Mouse (Mus musculus): ENCODE results near the gene Tigd3. TPM values are rescaled to one million over a fixed set of nuclear protein-coding genes. Genes with fewer than 3 reads are reported as not detected.

Tigd3 gene
- polyA plus RNA-seq, 1 experiment from 2014 or later: 7.5 TPM

DNA sequence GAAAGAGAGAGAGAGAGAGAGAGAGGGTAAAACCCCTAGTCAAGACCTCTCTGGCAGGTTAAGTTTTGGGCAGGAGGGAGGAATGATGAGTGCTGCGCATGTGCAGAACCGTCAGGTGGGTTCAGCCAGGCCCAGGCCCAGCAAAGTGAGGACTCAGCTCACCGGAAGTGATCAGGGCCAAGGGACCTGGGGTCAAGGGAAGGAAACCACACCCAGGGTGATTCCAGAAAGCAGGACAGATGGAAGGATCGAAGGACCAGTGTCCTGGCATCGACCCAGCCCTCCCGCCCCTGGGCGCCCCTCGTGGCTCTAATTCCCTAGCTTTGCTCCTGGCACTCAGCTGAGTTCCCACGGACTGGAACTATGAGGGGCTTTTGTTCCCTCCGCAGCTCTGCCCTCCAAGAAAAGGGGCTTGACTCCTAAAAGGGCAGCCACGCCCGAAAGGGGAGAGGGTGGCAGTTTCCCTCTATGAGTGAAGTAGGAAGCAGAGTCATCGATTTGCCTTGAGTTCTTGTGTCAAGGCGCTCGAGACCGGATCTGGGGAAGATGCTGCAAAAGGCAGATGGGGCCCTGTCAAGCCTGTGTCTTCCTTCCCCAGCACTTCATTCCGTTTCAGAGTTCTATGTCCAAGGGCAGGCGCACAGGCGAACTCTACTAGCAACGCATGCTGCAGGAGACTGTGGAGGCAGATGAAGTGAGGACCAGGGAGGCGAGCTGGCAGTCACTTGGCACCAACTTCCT is 43.3 kb upstream of the Tigd3 start:
- Histone ChIP-seq H3K27me3 (ENCODE audit: control insufficient read depth, insufficient read depth, low read length) (no peaks in the 10 kb centered on the region), H3K4me2 (replicated peaks; ENCODE audit: low read depth, low read length) (no peak overlapping the region), H3K4me1 (replicated peaks; ENCODE audit: control insufficient read depth, insufficient read depth, low read length) (peaks cover 4% of the 10 kb centered on the region; the same call in 1 of the 2 replicates), H3K9ac (ENCODE audit: low read depth, low read length) (0 out of 2 replicates have a peak overlapping the region, but pooled peaks have one; percentile 19), H3K27ac (ENCODE audit: low read depth, low read length) (no peak overlapping the region), H3K4me3 (ENCODE audit: low read depth, low read length) (no peak overlapping the region), H3K9me3 (ENCODE audit: control insufficient read depth, low read length) (no peaks in the 10 kb centered on the region), H3K36me3 (ENCODE audit: control insufficient read depth, insufficient read depth, low read length) (no peaks in the 10 kb centered on the region)
- no peak for DNase-seq (ENCODE audit: low spot score)
- WGBS: 70% methylated on average over 21 of the region's 21 CpGs
- no peak for ATAC-seq (ENCODE audit: low FRiP score)

DNA sequence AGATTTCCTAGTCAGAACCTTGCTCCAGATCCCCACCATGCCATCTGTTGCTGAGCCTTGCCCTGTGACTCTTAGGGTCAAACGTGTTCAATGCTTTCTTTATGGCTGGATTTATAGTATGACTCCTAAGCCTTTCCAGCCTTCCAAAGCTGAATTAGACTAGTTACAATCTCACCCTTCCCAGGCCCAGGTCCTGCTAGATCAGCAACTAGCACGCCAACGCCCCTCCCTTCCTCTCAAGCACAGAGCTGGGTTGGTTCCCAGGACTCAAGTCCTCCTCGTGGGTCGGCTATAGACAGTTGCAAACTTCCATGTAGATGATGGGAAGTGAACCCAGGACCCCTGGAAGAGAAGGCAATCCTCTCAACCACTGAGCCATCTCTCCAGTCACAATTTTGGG is 41.7 kb upstream of the Tigd3 start:
- Histone ChIP-seq H3K9me3 (ENCODE audit: control insufficient read depth, low read length) (no peaks in the 10 kb centered on the region), H3K27ac (ENCODE audit: low read depth, low read length) (no peak overlapping the region), H3K4me3 (ENCODE audit: low read depth, low read length) (no peak overlapping the region), H3K36me3 (ENCODE audit: control insufficient read depth, insufficient read depth, low read length) (no peaks in the 10 kb centered on the region), H3K9ac (ENCODE audit: low read depth, low read length) (no peak overlapping the region), H3K27me3 (ENCODE audit: control insufficient read depth, insufficient read depth, low read length) (no peaks in the 10 kb centered on the region), H3K4me1 (replicated peaks; ENCODE audit: control insufficient read depth, insufficient read depth, low read length) (peaks cover 4% of the 10 kb centered on the region; the same call in 1 of the 2 replicates), H3K4me2 (replicated peaks; ENCODE audit: low read depth, low read length) (no peak overlapping the region)
- ATAC-seq (ENCODE audit: low FRiP score) (no peak), DNase-seq (ENCODE audit: low spot score) (no peak)
- WGBS: 90% methylated on average over 5 of the region's 5 CpGs

DNA sequence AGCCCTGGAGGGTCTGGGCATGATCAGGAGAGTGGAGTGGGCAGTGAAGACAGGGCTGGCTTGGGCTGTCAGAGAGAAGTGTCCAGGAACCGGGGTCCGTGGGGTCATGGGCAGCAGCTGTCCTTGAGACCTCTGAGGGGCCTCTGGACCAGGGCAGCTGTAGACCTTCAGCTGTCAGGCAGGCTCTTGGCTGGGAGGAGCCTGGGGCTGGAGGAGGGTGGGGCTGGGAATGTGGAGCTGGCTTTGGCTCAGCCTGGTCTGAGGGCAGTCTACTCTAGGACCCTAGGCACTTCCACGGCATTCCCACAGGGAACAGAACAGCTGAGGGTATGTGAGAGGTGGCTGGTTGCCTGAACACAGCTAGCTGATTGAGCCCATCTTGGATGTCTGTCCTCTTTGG is 41.3 kb upstream of the Tigd3 start:
- 67% methylated on average over 3 of the region's 3 CpGs for WGBS
- Histone ChIP-seq H3K27me3 (ENCODE audit: control insufficient read depth, insufficient read depth, low read length) (no peaks in the 10 kb centered on the region), H3K4me3 (ENCODE audit: low read depth, low read length) (no peak overlapping the region), H3K4me2 (replicated peaks; ENCODE audit: low read depth, low read length) (no peak overlapping the region), H3K36me3 (ENCODE audit: control insufficient read depth, insufficient read depth, low read length) (no peaks in the 10 kb centered on the region), H3K27ac (ENCODE audit: low read depth, low read length) (no peak overlapping the region), H3K9me3 (ENCODE audit: control insufficient read depth, low read length) (no peaks in the 10 kb centered on the region), H3K4me1 (replicated peaks; ENCODE audit: control insufficient read depth, insufficient read depth, low read length) (peaks cover 4% of the 10 kb centered on the region; the same call in 1 of the 2 replicates), H3K9ac (ENCODE audit: low read depth, low read length) (no peak overlapping the region)
- ATAC-seq (ENCODE audit: low FRiP score): no peak
- DNase-seq (ENCODE audit: low spot score): no peak

DNA sequence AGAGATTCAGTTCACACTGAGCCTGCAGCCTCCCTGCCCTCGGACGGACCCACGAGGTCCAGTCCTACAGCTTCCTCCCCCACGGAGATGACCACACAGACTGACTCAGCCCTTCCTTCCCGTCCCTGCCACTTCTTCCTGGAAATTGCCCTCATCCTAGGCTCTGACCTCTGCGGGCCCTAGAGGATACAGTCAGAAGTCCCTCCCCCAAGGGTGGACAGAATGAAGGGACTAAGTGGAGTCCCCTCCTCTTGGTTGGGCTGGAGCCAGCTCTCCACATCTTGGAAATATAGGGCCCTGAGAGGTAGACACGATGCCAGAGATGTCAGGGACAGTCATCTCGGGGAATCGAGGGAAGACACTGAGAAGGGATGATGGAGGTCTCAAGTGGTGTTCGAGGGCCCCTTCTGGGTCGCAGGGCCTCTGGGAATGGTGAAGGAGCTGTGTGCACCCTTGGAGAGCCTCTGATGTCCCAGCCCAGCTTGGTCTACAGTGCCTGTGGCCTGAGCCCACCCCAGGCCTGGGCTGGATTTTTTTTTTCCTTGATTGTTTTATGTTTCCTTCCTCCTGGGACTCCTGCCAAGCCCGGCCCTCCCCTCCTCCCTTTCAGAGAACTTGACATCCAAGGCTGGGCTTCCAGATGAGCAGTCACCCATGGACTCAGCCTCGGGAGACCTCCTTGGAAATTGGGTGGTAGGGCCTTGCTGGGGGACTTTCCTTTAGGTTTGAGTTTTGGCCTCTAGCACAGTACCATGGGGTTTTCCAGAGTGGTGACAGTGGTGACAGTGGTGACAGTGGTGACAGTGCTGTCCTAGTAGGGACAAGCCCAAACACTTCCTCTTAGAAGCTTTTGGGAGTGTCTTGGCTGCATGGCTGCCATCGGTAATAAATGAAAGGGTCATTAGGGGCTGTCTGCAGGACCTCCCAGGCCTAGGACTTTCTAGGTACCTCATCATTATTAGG is 36.0 kb upstream of the Tigd3 start:
- 77% methylated on average over 14 of the region's 14 CpGs for WGBS
- H3K27ac ChIP-seq (ENCODE audit: low read depth, low read length): no peak overlapping the region
- no peak for ATAC-seq (ENCODE audit: low FRiP score)
- DNase-seq (ENCODE audit: low spot score): no peak
- H3K27me3 ChIP-seq (ENCODE audit: control insufficient read depth, insufficient read depth, low read length): peaks cover 6% of the 10 kb centered on the region
- H3K4me2 ChIP-seq (replicated peaks; ENCODE audit: low read depth, low read length): no peak overlapping the region
- H3K36me3 ChIP-seq (ENCODE audit: control insufficient read depth, insufficient read depth, low read length): no peaks in the 10 kb centered on the region
- H3K4me1 ChIP-seq (replicated peaks; ENCODE audit: control insufficient read depth, insufficient read depth, low read length): no peaks in the 10 kb centered on the region; the same call in 1 of the 2 replicates
- H3K4me3 ChIP-seq (ENCODE audit: low read depth, low read length): no peak overlapping the region
- H3K9me3 ChIP-seq (ENCODE audit: control insufficient read depth, low read length): no peaks in the 10 kb centered on the region
- H3K9ac ChIP-seq (ENCODE audit: low read depth, low read length): no peak overlapping the region

DNA sequence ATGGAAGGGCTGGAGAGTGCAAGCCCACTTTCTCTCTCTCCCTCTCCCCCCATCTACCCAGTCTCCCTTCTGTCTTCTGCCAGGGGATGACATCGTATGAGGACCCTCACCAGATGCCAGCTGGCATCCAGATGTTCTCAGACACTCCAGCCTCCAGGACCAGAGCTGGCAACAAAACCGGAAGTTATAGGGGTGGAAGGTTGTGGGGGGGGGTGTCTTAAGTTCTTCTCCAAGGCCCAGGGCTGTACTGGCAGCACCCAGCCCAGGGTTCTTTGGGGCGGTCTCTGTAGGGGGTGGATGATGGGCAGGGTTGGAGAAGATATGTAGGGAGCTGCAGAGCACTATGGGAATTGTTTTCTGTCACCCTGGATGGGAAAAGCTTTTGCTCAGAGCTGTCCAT is 34.6 kb upstream of the Tigd3 start:
- Histone ChIP-seq H3K27me3 (ENCODE audit: control insufficient read depth, insufficient read depth, low read length) (peaks cover 6% of the 10 kb centered on the region), H3K36me3 (ENCODE audit: control insufficient read depth, insufficient read depth, low read length) (no peaks in the 10 kb centered on the region), H3K4me3 (ENCODE audit: low read depth, low read length) (no peak overlapping the region), H3K9me3 (ENCODE audit: control insufficient read depth, low read length) (no peaks in the 10 kb centered on the region), H3K9ac (ENCODE audit: low read depth, low read length) (no peak overlapping the region), H3K4me1 (replicated peaks; ENCODE audit: control insufficient read depth, insufficient read depth, low read length) (no peaks in the 10 kb centered on the region; the same call in 1 of the 2 replicates), H3K27ac (ENCODE audit: low read depth, low read length) (no peak overlapping the region), H3K4me2 (replicated peaks; ENCODE audit: low read depth, low read length) (no peak overlapping the region)
- WGBS: 65% methylated on average over 3 of the region's 3 CpGs
- DNase-seq (ENCODE audit: low spot score) (no peak), ATAC-seq (ENCODE audit: low FRiP score) (no peak)

DNA sequence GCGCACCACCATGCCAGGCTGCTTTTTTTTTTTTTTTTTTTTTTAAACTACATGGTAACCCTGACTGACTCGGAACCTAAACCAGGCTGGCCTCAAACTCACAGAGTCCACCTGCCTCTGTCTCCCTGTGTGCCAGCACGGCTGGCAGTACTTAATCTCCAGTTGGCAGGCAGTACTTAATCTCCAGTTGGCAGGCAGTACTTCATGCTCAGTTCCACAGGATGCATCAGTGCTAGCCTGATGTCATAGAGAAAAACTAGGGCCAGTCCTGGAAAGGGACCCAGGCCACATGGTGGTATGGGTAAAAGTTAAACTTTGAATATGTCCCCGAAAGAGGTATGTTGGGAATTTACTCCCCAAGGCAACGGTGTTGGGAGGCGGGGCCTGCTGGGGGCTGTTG is 34.2 kb upstream of the Tigd3 start:
- WGBS: 78% methylated on average over 6 of the region's 6 CpGs
- Histone ChIP-seq H3K36me3 (ENCODE audit: control insufficient read depth, insufficient read depth, low read length) (no peaks in the 10 kb centered on the region), H3K27ac (ENCODE audit: low read depth, low read length) (no peak overlapping the region), H3K27me3 (ENCODE audit: control insufficient read depth, insufficient read depth, low read length) (peaks cover 6% of the 10 kb centered on the region), H3K4me2 (replicated peaks; ENCODE audit: low read depth, low read length) (no peak overlapping the region), H3K4me1 (replicated peaks; ENCODE audit: control insufficient read depth, insufficient read depth, low read length) (no peaks in the 10 kb centered on the region; the same call in 1 of the 2 replicates), H3K9ac (ENCODE audit: low read depth, low read length) (no peak overlapping the region), H3K9me3 (ENCODE audit: control insufficient read depth, low read length) (no peaks in the 10 kb centered on the region), H3K4me3 (ENCODE audit: low read depth, low read length) (no peak overlapping the region)
- DNase-seq (ENCODE audit: low spot score): no peak
- no peak for ATAC-seq (ENCODE audit: low FRiP score)

DNA sequence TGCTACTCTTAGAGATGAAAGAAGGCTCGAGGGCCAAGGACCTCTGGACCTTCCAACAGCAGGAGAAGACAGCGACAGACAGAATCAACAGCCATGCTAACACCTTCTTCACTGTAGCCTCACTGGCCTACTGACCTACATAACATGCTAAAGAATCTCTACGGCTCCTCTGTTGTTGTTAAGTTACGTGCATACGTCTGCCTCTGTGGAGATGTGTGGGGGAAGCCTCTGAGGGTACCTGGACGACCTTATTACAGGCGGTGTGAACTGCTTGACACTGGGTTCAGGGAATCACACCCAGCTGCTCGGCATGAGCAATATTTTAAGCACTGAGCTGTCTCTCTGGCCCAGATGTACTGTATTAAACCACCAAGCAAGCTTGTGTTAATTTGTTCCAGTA is 33.6 kb upstream of the Tigd3 start:
- ATAC-seq (ENCODE audit: low FRiP score) (no peak), DNase-seq (ENCODE audit: low spot score) (no peak)
- no peak overlapping the region for H3K4me3 ChIP-seq (ENCODE audit: low read depth, low read length)
- no peaks in the 10 kb centered on the region for H3K9me3 ChIP-seq (ENCODE audit: control insufficient read depth, low read length)
- no peak overlapping the region for H3K9ac ChIP-seq (ENCODE audit: low read depth, low read length)
- H3K4me1 ChIP-seq (replicated peaks; ENCODE audit: control insufficient read depth, insufficient read depth, low read length): no peaks in the 10 kb centered on the region; the same call in 1 of the 2 replicates
- H3K4me2 ChIP-seq (replicated peaks; ENCODE audit: low read depth, low read length): no peak overlapping the region
- no peaks in the 10 kb centered on the region for H3K36me3 ChIP-seq (ENCODE audit: control insufficient read depth, insufficient read depth, low read length)
- 74% methylated on average over 8 of the region's 8 CpGs for WGBS
- no peak overlapping the region for H3K27ac ChIP-seq (ENCODE audit: low read depth, low read length)
- peaks cover 6% of the 10 kb centered on the region for H3K27me3 ChIP-seq (ENCODE audit: control insufficient read depth, insufficient read depth, low read length)

DNA sequence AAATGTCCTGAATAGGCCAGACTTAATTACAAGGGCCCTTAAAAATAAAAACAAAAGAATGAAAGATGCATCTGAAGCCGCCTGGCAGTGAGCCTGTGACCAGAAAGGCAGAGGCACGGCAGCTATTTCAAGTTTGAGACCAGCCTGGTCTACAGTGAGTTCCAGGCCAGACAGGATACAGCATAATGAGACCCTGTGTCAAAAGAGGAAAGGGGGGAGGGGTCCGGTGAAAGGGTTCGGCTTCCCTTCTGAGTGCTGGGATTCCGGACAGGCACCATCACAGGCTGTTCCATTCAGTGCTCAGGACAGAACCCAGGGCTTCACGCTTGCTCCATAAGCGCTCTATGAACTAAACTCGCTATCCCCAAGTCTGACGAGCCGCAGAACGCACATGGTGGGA is 33.1 kb upstream of the Tigd3 start:
- Histone ChIP-seq H3K27ac (ENCODE audit: low read depth, low read length) (no peak overlapping the region), H3K27me3 (ENCODE audit: control insufficient read depth, insufficient read depth, low read length) (peaks cover 6% of the 10 kb centered on the region), H3K4me1 (replicated peaks; ENCODE audit: control insufficient read depth, insufficient read depth, low read length) (no peaks in the 10 kb centered on the region; the same call in 1 of the 2 replicates), H3K36me3 (ENCODE audit: control insufficient read depth, insufficient read depth, low read length) (no peaks in the 10 kb centered on the region), H3K4me3 (ENCODE audit: low read depth, low read length) (no peak overlapping the region), H3K4me2 (replicated peaks; ENCODE audit: low read depth, low read length) (no peak overlapping the region), H3K9ac (ENCODE audit: low read depth, low read length) (no peak overlapping the region), H3K9me3 (ENCODE audit: control insufficient read depth, low read length) (no peaks in the 10 kb centered on the region)
- ATAC-seq (ENCODE audit: low FRiP score) (no peak), DNase-seq (ENCODE audit: low spot score) (no peak)
- WGBS: 78% methylated on average over 11 of the region's 11 CpGs

Data from hindbrain, embryonic 11.5 days (tissue).